Mouse (Mus musculus) testis, adult 10 weeks (tissue): ENCODE data around the gene Arhgap30. TPM values are rescaled to one million over a fixed set of nuclear protein-coding genes. Genes with fewer than 3 reads are reported as not detected.

Experiments
- polyA plus RNA-seq: library from polyadenylated mRNA; stranded (reverse); fragments of 350-450 nt; fragmentation: Illumina TruSeq; extraction: RNeasy Lipid Tissue Mini Kit (QIAGEN cat#74804); gene quantifications from one replicate; pipeline ENCODE4 v1.2.3, GENCODE M21; 2014; ENCODE audit warnings: low read depth, low replicate concordance

Gene Arhgap30
- polyA plus RNA-seq: 10.2 TPM

GRCm38 (mm10) chr1:171388376-171389102 lies at the start of gene Arhgap30:
Gene Arhgap30 (plus strand): TSS chr1:171388954.

GRCm38 (mm10) chr1:171345225-171346094 lies 43.3 kb upstream of the Arhgap30 start, which contains the start of the genes Nit1 and Pfdn2:
Gene Nit1 (minus strand): TSS chr1:171345646.
Gene Pfdn2 (plus strand): TSS chr1:171345670.

DNA sequence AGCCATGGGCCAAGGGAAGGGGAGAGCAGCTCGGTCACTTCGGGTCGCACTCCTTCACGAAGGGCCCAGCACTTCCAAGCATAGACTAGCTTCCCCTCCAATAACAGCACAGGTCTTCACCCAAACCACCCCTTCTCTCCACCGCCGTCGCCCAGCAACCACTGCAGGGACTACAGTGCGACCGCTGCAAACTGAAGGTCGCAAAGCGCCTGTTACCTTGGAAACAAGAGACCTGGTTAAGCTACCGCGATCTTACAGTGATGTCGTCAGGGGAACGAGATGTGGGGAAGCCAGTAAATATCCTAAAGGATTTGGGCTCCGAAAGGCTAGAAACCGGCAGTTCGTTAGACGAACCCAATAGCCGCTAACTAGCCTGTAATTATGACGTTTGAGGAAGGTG lies 28.1 kb upstream of the Arhgap30 start, which contains the start of gene Klhdc9:
Gene Klhdc9 (minus strand): TSS at position 143 of the 400 bp plus-strand sequence.

DNA sequence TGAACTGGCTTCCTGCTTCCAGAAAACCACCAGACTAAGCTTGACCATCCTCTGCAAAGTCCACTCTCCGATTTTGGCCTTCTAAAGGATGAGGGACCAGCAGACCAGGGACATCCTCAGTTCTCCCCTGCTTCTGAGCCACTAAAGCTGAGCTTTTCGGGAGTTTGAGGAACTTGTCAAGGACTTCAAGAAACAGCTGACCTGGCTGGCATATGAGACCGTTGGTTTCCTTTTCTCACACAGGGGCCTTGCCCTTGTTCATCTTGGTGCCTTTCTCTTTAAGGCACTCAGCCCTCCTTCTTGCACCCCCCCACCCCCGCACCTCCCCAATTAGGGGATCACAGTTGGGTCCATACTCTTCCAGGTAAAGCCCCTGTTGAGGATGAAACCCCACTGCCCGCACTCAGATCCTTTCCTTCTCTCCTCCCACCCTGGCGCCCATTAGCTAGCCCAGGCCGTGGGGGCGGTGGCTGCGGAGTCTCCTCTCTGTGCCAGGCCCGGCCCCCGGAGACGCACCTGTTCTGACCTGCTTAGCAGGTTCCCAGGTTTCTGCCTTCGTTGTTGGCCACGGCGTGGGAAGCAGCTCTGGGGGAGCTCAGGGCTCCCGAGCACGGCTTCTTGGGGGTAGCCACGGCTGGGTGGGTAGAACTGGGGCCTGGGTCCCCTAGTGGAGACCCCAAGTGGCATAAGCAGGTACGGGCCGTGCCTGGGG lies 18.8 kb upstream of the Arhgap30 start, which contains the start of gene Nectin4:
Gene Nectin4 (plus strand): TSS at position 255 of the 712 bp plus-strand sequence.

DNA sequence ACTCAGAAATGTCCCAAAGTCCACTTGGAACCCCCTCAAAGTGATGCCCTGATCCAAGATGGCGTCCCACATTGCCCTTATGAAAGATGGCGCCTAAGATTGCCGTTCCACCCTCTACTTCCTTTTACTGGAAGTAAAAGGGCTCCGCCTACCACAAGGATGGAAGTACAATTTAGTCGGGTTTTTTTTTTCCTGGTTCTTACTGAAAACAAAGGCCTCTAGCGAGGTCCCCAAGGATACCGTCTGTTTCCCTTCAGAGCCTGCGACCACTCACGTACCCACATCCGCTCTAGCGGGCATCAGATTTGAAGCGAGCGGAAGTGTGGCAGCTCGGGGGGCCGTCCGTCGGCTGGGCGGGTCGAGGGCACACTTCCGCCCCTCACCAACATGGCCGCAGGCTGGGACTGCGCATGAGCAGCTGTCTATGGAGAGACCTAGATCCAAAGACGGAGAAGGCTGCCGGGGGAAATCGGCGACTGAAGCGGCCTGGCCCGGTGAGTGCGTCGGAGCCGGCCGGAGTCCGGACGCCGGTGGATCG lies 22.3 kb downstream of the Arhgap30 start, which contains the start of gene Usf1:
Gene Usf1 (plus strand): TSS at position 367 of the 538 bp plus-strand sequence.

DNA sequence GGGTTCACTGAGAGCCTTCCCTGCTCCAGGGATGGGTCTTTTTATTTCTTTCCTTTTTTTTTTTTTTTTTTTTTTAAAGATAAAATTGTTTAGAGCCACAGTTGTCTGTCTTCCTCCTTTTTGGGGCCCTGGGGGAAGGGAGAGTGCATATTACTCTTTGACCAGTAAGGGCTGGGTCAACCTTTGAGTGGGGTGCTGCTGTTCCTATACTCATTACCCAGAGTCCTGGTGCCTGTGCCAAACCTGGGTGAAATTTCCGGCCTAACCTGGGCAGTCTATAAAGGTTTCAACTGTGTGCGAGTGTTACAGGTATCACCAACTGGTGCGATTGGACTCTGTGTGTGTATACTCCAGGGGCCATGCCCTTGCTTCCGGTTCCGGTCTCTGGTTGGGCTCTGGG lies 29.9 kb downstream of the Arhgap30 start, which contains the start of gene Tstd1:
Gene Tstd1 (plus strand): TSS at position 213 of the 400 bp plus-strand sequence.

DNA sequence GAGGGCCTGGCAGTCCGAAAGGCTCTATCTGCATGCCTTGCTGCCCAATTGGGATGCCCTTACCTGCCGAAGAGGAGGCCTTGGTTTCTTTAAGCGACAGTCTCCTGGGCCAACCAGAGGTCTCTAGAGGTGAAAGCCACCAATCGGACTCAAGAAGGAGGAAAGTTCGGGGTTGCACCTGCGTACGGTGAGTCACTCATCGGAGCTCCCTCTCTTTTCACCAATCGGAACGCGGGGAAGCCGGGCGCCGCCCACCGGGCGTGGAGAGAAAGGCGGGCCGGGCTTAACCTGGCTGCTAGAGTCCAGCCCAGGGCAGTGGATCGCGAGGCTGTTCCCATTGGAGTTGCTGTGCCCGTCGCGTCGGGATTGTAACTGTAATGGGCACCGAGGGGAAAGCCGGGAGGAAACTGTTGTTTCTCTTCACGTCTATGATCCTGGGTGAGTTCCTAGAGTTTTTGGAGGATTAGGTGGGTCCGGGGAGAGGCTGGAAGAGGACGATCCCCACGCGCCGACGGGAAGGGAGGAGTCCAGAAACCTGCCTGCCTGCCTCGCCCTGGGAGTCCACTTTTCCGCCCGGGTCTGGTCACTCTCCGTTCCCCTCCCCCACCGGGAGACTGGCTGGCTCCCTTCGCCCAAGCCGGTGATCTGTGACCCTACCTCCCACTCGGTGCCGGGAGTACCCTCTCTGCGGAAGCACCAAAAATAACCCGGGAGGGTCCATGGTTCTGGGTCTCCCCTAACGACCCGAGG lies 48.7 kb downstream of the Arhgap30 start, which contains the start of gene F11r:
Gene F11r (plus strand): TSS at position 272 of the 750 bp plus-strand sequence.

Other genes starting within 250 kb of the Arhgap30 start
- gene Sdhc, start 238.4 kb upstream of the Arhgap30 start, polyA plus RNA-seq: 19.0 TPM
- gene Mpz, start 238.2 kb upstream of the Arhgap30 start, polyA plus RNA-seq: 0.17 TPM
- 3.0 TPM for gene Pcp4l1, start 192.7 kb upstream of the Arhgap30 start, polyA plus RNA-seq
- gene Nr1i3, start 175.0 kb upstream of the Arhgap30 start, polyA plus RNA-seq: not detected
- 1.5 TPM for gene Tomm40l, start 166.4 kb upstream of the Arhgap30 start, polyA plus RNA-seq
- gene Apoa2, start 163.9 kb upstream of the Arhgap30 start, polyA plus RNA-seq: 1.5 TPM
- 7.2 TPM for gene Fcer1g, start 154.6 kb upstream of the Arhgap30 start, polyA plus RNA-seq
- 0.15 TPM for gene Adamts4, start 138.5 kb upstream of the Arhgap30 start, polyA plus RNA-seq
- 30.8 TPM for gene Ndufs2, start 137.6 kb upstream of the Arhgap30 start, polyA plus RNA-seq
- gene B4galt3, start 118.6 kb upstream of the Arhgap30 start, polyA plus RNA-seq: 3.2 TPM
- gene Ppox, start 107.8 kb upstream of the Arhgap30 start, polyA plus RNA-seq: 0.87 TPM
- gene Usp21, start 101.0 kb upstream of the Arhgap30 start, polyA plus RNA-seq: 16.5 TPM
- 38.4 TPM for gene Ufc1, start 93.9 kb upstream of the Arhgap30 start, polyA plus RNA-seq
- gene Dedd, start 59.8 kb upstream of the Arhgap30 start, polyA plus RNA-seq: 31.5 TPM
- 30.3 TPM for gene Nit1, start 43.3 kb upstream of the Arhgap30 start, polyA plus RNA-seq
- 9.8 TPM for gene Pfdn2, start 43.3 kb upstream of the Arhgap30 start, polyA plus RNA-seq
- 0.91 TPM for gene Klhdc9, start 28.2 kb upstream of the Arhgap30 start, polyA plus RNA-seq
- 0.74 TPM for gene Nectin4, start 18.9 kb upstream of the Arhgap30 start, polyA plus RNA-seq
- 1.4 TPM for gene Usf1, start 22.4 kb downstream of the Arhgap30 start, polyA plus RNA-seq
- gene Tstd1, start 29.9 kb downstream of the Arhgap30 start, polyA plus RNA-seq: not detected
- gene F11r, start 48.6 kb downstream of the Arhgap30 start, polyA plus RNA-seq: 12.5 TPM
- 0.49 TPM for gene Alyref2, start 114.5 kb downstream of the Arhgap30 start, polyA plus RNA-seq
- not detected for gene Itln1, start 146.3 kb downstream of the Arhgap30 start, polyA plus RNA-seq
- gene Cd244a, start 170.2 kb downstream of the Arhgap30 start, polyA plus RNA-seq: 0.52 TPM
- gene Ly9, start 218.5 kb downstream of the Arhgap30 start, polyA plus RNA-seq: 2.9 TPM